Mouse (Mus musculus) lung, postnatal 25 days (tissue): Measurements from ENCODE around the gene Synpo2l.

Experiments used
- DNase-seq: peaks from one replicate; pipeline ENCODE4 v3.0.0; 2022; ENCODE audit warnings: low spot score

The Synpo2l gene

DNA sequence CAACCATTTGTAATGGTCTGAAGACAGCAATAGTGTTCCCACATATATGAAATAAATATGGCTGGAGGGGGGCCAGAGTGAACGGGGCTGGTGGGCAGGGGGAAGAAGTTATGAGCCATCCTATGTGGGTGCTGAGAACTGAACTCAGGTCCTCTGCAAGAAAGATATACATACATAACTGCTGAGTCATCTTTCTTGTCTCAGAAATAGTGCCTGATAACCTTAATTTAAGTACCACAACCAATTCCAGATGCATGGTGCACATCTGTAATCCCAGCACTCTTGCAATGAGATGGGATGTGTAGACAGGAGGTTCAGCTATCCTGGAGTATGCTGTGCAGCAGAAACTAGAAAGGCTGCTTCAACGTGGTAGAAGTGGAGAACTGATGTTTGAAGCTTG lies 13.6 kb upstream of the Synpo2l start:
- DNase-seq, result no peak

GRCm38 (mm10) chr14:20677906-20678305 lies 9.8 kb upstream of the Synpo2l start:
- no peak for DNase-seq

GRCm38 (mm10) chr14:20674064-20674833 lies 6.1 kb upstream of the Synpo2l start, which contains the start of gene Sec24c:
Sec24c (plus strand) TSS chr14:20674308.
- peak; percentile 98 for DNase-seq

DNA sequence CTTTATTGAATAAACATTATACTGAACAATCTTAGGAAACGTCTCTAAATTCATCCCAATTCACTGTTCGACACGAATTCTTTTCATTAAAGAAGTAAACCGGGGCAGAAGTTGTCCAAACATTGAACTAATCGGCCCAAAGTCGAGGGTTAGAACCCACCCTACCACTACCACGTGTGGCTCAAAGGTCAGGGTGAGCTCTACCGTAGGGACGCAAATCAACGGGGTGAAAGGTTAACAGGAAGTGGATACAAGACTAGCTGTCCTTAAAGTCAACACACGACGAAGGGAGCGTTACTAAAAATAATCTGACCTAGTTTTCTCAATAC lies 5.5 kb upstream of the Synpo2l start:
- DNase-seq, result no peak

GRCm38 (mm10) chr14:20672990-20673389 lies 4.8 kb upstream of the Synpo2l start:
- no peak for DNase-seq

- DNase-seq, result no peak
These were observed 685 bp downstream of the Synpo2l start for GRCm38 (mm10) chr14:20667469-20667868.

- no peak for DNase-seq
These were observed 3.7 kb downstream of the Synpo2l start for GRCm38 (mm10) chr14:20664436-20664835.

DNA sequence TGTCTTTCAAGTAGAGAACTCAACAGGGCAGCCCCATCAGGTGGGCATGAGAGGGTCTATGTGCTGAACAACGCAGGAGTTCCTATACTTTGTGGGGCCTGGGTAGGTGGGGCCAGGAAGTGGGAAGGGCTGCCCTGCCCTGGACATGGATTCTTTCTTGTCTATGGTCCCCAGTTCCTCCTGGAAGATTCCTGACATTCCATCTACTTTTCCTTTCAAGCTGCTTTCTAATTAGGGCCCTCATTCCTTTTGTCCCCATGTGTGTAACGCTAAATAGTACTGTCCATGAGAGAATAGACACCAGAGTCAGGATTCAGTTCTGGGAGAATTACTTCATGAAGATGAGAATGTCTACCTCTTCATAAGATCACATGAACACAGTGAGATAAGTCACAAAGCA lies 4.6 kb downstream of the Synpo2l start:
- no peak for DNase-seq

DNA sequence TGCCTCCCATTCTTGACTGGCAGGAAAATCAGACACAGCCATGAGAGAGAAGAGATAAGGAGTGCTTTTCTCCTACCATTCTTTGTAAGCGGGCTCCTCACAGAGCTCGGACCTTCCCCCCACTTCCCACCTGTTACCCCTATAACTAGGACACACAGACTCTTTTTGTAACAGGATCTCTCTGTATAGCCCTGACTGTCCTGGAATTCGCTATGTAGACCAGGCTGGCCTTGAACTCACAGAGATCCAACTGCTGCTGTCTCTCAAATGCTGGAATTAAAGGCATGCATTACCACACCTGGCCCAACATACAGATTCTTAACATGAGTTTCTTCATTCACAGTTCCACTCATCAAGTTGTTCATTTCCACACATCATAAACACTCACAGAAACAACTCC lies 5.4 kb downstream of the Synpo2l start:
- DNase-seq, result no peak

DNA sequence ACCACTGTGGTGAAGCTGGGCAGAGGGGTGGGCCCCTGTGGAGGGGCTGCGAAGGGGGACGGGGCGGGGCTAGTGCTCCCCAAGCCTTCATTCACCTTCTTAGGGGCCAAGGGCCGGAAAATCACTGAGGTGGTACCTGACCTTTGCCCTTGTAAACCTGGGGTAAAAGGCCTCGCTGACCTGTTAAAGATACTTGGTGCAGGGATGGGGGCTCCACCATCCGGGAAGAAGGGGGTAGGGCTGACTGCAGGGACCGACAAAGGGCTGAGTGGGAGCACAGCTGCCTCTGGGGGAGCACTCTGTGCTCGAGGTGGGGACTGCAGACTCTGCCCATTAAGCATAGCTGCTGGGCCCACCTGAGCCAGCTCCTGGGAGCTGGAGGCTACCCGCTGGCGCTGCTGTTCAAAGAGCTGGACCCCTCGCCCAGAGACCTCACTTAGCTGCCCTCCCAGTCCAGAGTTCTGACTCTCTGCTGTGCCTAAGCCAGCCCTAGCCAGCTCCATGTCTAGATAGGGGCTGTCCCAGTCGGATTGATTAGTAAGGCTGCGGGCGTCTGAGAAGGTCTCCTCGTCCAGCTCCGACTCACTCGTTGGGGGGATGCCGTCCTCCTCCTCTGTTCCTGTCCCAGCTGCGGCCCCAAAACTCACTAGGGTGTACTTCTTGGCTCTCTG lies 6.4 kb downstream of the Synpo2l start:
- no peak for DNase-seq

DNA sequence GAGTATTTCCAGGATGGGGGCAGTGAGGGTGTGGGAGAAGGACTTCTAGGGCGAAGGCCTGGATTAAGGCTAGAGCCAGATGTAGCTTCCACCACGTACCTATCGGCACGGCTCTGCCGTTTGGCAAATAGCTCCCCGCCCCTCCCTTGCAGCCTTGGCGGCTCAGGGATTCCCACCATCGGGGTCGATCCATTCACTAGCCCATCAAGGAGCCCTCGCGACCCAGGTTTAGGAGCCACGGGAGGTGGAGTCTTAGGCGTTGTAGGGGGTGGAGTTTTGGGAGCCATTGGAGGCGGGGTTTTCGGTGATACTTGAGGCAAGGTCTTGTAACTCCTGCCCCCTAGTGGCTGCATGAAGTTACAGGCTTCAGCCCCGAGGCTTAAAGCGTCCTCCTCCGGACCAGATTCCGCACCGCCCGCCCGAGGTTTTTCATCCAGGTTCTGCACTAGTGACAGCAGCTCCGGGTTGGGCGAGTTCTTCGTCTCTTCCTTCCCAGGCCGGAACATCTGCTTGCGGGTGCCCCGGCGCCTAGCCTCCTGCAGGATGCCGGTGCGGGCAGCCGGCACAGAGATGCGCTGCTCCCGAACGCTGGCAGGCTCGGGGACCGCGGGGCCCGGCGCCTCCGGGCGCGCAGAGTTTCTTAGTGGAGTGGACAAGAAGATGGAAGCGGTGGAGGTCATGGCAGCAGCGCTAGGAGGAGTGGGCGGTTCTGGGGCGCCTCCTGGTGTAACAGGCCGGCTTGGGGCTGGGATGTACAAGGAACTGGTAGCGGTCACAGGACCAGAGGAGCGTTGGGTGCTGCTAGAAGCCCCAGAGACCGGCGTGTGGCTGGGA lies 7.1 kb downstream of the Synpo2l start:
- peak; percentile 96 for DNase-seq

GRCm38 (mm10) chr14:20659687-20660086 lies 8.5 kb downstream of the Synpo2l start:
- no peak for DNase-seq

DNA sequence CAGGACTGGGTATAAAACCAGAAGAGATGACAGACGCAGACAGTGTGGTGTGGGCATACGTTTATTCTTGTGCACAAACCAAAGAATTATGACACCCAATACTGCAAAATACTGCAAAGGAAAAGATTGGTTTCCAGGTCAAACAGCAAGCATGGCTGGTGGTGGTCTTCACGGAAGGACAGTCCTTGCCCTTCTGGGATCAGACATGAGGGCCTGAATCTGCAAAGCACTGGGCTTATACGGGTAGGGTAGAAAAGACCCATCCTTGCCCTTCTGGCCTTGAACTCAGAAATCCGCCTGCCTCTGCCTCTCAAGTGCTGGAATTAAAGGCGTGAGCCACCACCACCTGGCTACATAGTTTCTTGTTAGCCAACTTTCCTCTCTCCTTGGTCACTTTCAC lies 9.3 kb downstream of the Synpo2l start:
- DNase-seq, result no peak

- DNase-seq, result peak; percentile 70
These were observed 9.8 kb downstream of the Synpo2l start for GRCm38 (mm10) chr14:20658326-20658725.

- DNase-seq, result no peak
These were observed 11.8 kb downstream of the Synpo2l start, which contains the start of gene Myoz1 for GRCm38 (mm10) chr14:20656361-20656760. Myoz1 (minus strand) TSS chr14:20656540.

DNA sequence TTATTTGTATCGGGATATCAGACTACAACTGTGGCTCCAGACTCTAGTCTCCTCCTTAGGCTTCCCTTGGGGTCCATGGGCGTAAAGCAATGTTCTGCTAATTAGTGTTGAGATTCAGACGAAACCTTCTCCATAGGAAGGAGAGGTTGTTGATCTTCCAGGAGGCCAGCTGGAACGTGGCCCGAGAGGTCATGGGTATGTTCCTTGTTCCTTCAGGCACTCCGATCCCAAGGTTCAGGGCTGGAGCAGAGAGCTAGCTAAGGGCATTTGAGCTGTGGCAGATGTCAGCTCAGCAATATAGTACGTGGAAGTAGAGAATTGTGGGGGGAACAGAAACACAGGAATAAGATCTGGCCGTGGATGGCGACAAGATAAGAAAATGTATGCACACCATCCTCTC lies 12.4 kb downstream of the Synpo2l start:
- DNase-seq, result no peak

DNA sequence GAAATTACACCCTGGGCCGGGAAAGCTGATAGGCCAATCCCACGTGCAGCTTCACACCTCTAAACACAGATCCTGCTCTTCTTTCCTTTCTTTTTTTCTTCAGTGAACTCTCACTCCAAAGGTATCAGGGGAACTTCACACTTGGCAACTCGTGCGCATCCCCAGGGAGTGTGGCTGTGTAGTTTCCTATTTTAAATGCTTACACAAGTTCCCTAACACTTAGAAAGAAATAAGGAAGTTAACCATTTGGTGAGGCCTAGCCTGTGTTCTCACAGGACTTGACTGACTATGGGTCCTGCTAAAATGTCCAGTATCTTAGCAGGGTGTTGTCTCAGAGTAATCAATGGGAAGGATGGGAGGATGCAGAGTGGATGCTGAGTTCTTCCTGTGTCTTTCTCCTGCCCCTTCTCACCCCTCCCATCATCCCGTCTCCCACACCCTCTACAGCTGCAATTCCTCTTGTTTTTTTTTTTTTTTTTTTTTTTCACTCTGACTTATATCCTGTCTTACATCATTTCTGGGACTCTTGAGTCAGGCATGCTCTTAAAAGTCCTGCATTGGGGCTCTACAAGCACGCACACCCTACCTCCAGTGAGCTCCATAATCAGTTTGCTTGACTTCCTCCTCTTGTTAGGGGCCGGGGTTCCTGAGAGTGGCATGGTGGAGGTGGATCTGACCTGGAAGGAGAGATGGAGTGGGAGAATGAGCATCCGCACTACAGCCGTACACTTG lies 13.3 kb downstream of the Synpo2l start:
- DNase-seq, result no peak

DNA sequence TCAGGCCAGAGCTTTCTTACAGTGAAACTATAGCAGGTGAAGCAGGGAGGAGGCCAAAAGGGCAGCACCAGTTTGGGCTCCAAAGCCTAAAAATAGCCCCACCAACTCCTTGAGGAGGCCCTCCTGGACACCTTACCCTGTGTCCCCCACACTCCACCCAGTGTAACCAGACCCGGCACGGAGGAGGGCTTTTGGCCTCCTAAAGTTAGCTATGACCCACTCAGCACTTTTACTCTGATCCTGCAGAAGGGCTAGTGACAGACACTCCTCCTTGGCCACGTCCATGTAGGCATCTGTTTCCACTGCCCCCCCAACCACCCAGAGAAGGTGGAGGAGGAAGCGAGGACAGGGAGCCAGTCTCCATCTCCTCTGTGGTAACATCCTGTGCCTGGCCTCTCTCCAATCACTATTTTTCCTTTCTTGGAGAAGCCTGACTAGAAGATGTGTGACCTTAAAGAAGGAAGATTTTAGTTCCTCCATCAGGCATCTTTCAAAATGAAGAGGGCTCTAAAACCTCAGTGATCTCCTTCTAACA lies 16.4 kb downstream of the Synpo2l start:
- no peak for DNase-seq

DNA sequence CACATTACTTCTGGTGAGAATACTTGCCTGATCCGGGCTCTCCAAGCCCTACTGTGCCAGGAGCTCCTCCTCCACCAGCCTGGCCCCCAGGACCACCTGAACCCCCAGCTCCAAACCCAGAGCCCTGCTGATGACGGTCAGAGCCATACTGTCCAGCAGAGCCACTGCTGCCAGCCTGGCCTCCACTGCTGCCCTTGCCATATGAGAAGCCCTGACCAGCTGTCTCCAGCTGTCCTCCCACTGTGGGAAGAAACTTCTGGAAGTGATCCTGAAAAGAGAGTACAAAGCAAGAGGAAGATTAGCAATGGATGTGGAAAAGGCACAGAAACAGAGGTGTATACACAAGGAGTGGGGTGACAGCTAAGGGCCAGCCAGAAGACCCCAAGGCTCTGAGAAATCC lies 17.2 kb downstream of the Synpo2l start:
- DNase-seq, result no peak

- DNase-seq, result no peak
These were observed 21.8 kb downstream of the Synpo2l start for GRCm38 (mm10) chr14:20646381-20646780.

DNA sequence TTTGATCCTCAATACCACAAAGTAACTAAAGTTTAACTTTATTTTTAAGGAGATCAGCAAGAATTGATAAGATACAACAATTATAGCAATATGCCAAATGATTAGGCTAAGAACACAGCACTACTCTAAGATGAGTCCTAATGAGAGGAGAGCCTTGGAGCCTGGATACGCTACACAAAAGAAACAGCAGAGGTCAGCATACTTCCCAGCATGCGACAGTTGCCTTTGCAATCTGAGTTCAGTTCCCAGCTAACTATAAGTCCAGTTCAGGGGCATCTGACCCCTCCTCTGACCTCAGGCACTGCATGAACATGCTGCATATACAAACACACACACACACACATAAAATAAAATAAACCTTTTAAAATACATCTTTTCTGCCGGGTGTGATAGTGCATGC lies 22.6 kb downstream of the Synpo2l start:
- DNase-seq, result no peak

DNA sequence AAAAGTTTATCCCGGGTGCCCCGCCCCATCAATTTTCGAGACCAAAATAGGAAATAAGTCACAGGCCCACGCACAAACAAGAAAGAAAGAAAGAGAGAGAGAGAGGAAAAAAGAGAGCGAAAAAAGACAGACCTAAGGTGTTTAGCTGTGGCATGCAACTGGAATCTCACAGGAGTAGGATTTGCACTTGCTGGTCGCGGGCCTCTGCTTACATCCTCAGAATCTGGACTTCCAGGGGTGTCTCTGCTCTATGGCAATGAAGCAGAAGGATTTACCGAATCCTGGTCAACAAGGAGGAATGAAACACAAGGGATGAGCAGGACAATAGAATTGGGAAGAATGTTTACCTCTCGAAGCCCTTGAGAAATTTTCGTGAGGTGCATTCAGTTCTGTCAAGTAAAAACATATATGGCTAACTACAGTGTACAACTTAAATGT lies 26.7 kb downstream of the Synpo2l start:
- no peak for DNase-seq
